Mouse (Mus musculus) hindlimb bud, embryonic 11.5 days (tissue): ENCODE measurements at regions not wholly inside any gene's neighbourhood (a gene's known extent, or its start where the extent isn't known, plus 50 kb on each side); places are given as distances from the start of the nearest gene placed in this dataset.

Experiments used
- DNase-seq: peaks from one replicate; pipeline ENCODE4 v3.0.0-alpha.2; 2012; ENCODE audit warnings: low read depth, low spot score; ENCODE audit errors: extremely low spot score

- DNase-seq, result no peak
Observed at GRCm38 (mm10) chr13:30044790-30045189, 58.9 kb upstream of the E2f3 start.

GRCm38 (mm10) chr13:30042689-30043320, 56.9 kb upstream of the E2f3 start:
- no peak for DNase-seq

- DNase-seq, result no peak
Observed at GRCm38 (mm10) chr13:30041501-30042295, 55.8 kb upstream of the E2f3 start.

- no peak for DNase-seq
Observed at GRCm38 (mm10) chr13:30040288-30040687, 54.4 kb upstream of the E2f3 start.

GRCm38 (mm10) chr13:30039791-30040190, 53.9 kb upstream of the E2f3 start:
- DNase-seq, result no peak

GRCm38 (mm10) chr13:30036561-30036960, 50.7 kb upstream of the E2f3 start:
- DNase-seq, result no peak

GRCm38 (mm10) chr13:30036071-30036470, 50.2 kb upstream of the E2f3 start:
- no peak for DNase-seq
